Mouse (Mus musculus) thymus, adult 2 months (tissue): ENCODE results near the gene Lmo7. TPM values are rescaled to one million over a fixed set of nuclear protein-coding genes. Genes with fewer than 3 reads are reported as not detected.

Source experiments
- DNase-seq: peaks from one replicate; pipeline ENCODE4 v3.0.0; 2021
- H3K27ac ChIP-seq: fragments of 200-500 bp; 2 replicates; pipeline ENCODE4 v1.5.1; 2012; ENCODE audit warnings: low read length, control low read depth; ENCODE audit not compliant: control insufficient read depth, insufficient read depth
- H3K27me3 ChIP-seq: fragments of 200-500 bp; 2 replicates; pipeline ENCODE4 v1.6.1; 2012; ENCODE audit warnings: mild to moderate bottlenecking, low read length, moderate library complexity, mixed read lengths; ENCODE audit not compliant: control insufficient read depth, insufficient read depth
- H3K36me3 ChIP-seq: fragments of 200-500 bp; 2 replicates; pipeline ENCODE4 v1.6.1; 2012; ENCODE audit warnings: mild to moderate bottlenecking, low read length, moderate library complexity; ENCODE audit not compliant: control insufficient read depth, insufficient read depth
- H3K4me1 ChIP-seq: fragments of 200-500 bp; replicated peaks from 2 replicates; pipeline ENCODE4 v1.6.1; 2012; ENCODE audit warnings: low read length; ENCODE audit not compliant: control insufficient read depth, insufficient read depth
- H3K4me3 ChIP-seq: fragments of 200-500 bp; 2 replicates; pipeline ENCODE4 v1.5.1; 2012; ENCODE audit warnings: mild to moderate bottlenecking, low read length, control low read depth, moderate library complexity; ENCODE audit not compliant: control insufficient read depth, insufficient read depth
- CTCF ChIP-seq: fragments of 200-500 bp; IDR thresholded peaks from 2 replicates; pipeline ENCODE4 v1.5.1; 2012; ENCODE audit warnings: mild to moderate bottlenecking, control low read depth, low read length, moderate library complexity, borderline replicate concordance; ENCODE audit not compliant: control insufficient read depth, poor library complexity, insufficient read depth; ENCODE audit errors: extremely low read depth
- POLR2A ChIP-seq: fragments of 200-500 bp; IDR thresholded peaks from 2 replicates; pipeline ENCODE4 v1.6.1; 2012; ENCODE audit warnings: mild to moderate bottlenecking, low read length, control low read depth, moderate library complexity; ENCODE audit not compliant: control insufficient read depth, poor library complexity, insufficient read depth; ENCODE audit errors: extremely low read depth
- WGBS: fragments of 180-500 bp; shearing (Covaris S2); methylation state at CpG from one replicate; pipeline ENCODE4 v1.1.7; 2018; 5-methylcytosine and 5-hydroxymethylcytosine counted together
- polyA plus RNA-seq: library from polyadenylated mRNA; depleted of rRNA; stranded (reverse); fragments of >200 nt; gene quantifications from 2 replicates; pipeline ENCODE4 v1.2.3, GENCODE M21; 2012

Lmo7 gene
- polyA plus RNA-seq, 1 experiment: 13.2 TPM

GRCm38 (mm10) chr14:101951107-101951506, 221.3 kb downstream of the Lmo7 start:
- no peak for DNase-seq
- Histone ChIP-seq H3K4me1 (no peaks in the 10 kb centered on the region), H3K36me3 (no peaks in the 10 kb centered on the region), H3K27me3 (no peaks in the 10 kb centered on the region), H3K4me3 (no peak overlapping the region), H3K27ac (no peak overlapping the region)
- no peak for TF ChIP-seq CTCF
- no peak for TF ChIP-seq POLR2A
- 95% methylated on average over 6 of the region's 6 CpGs for WGBS

DNA sequence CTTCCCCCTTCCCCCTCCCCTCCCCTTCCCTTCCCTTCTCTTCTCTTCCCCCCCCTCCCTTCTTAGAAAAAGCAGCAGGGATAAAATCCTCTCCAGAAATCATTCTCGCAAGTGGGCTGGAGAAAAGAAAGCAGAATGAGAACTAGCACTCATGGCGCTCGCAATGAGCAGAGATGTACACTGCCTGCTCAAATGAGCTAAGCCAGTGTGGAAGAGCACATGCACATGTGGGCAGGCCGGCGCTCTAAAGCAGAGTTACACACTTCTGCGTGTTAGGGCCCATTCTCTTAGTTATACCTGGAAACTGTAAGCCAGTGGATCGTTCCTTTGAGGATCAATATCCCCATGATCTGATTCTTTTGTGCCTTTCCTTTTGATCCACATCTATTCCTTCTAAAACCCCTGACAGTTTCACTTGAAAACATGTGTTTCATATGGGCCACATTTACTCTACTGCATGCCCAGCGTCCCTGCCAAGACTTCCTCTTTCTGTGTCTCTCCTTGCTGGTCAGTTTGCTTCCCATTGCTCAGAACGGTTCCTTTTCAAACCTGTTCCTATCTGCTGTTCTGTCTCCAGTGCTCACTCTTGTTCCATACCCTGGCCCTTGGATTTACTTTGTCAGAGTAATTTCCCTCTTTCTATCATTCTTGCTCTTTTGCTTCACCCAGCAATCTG, 224.2 kb downstream of the Lmo7 start:
- 70% methylated on average over 9 of the region's 9 CpGs for WGBS
- Histone ChIP-seq H3K27me3 (no peaks in the 10 kb centered on the region), H3K4me3 (no peak overlapping the region), H3K36me3 (no peaks in the 10 kb centered on the region), H3K27ac (no peak overlapping the region), H3K4me1 (no peaks in the 10 kb centered on the region)
- no peak for DNase-seq
- no peak for TF ChIP-seq POLR2A
- no peak for TF ChIP-seq CTCF

DNA sequence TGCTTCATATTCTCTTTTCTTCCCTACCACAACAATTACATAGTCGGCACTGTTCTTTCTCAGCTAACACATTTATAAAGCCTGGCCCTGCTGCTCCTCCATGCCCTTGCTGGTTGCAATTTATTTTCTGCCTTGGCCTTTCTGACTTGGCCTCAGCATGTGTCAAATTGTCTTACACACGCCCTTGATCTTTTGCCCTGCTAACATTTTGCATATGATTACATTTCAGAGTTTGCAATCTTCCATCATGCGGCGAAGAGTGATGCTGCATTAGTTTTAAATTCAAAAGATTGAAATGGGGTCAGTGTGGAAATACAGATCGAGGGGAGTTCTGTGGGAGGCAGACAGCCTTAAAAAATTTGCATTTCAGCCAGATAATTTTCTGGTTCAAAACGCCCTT, 234.6 kb downstream of the Lmo7 start:
- TF ChIP-seq CTCF (no peak), POLR2A (no peak)
- Histone ChIP-seq H3K27ac (no peak overlapping the region), H3K27me3 (no peaks in the 10 kb centered on the region), H3K4me3 (no peak overlapping the region), H3K4me1 (no peaks in the 10 kb centered on the region), H3K36me3 (no peaks in the 10 kb centered on the region)
- 94% methylated on average over 6 of the region's 6 CpGs for WGBS
- DNase-seq: no peak

GRCm38 (mm10) chr14:101964956-101965355, 235.2 kb downstream of the Lmo7 start:
- no peak overlapping the region for H3K27ac ChIP-seq
- no peaks in the 10 kb centered on the region for H3K27me3 ChIP-seq
- WGBS: 89% methylated on average over 1 of the region's 1 CpGs
- TF ChIP-seq CTCF: no peak
- TF ChIP-seq POLR2A: no peak
- H3K4me3 ChIP-seq: no peak overlapping the region
- no peak for DNase-seq
- H3K36me3 ChIP-seq: no peaks in the 10 kb centered on the region
- no peaks in the 10 kb centered on the region for H3K4me1 ChIP-seq

DNA sequence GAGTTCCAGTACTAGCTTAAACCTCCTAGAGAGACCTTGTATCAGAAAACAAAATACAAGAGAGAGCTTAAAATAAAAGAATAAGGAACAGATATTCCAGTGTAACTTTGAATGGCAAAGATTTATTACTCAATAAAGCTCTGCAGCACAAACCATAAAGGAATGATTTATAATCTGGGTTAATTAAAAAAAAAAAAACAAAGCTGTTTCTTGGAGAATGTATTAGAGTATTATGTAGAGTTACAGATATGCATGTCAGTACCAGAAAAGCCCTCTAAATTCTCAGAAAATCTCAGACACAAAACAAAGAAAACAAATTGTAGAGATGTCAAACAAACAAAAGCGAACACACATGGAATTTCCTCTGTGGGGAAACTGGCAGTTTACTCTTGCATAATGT, 243.0 kb downstream of the Lmo7 start:
- H3K27ac ChIP-seq: no peak overlapping the region
- 96% methylated on average over 1 of the region's 1 CpGs for WGBS
- TF ChIP-seq CTCF (no peak), POLR2A (no peak)
- H3K27me3 ChIP-seq: no peaks in the 10 kb centered on the region
- H3K4me3 ChIP-seq: no peak overlapping the region
- H3K36me3 ChIP-seq: no peaks in the 10 kb centered on the region
- DNase-seq: no peak
- no peaks in the 10 kb centered on the region for H3K4me1 ChIP-seq

DNA sequence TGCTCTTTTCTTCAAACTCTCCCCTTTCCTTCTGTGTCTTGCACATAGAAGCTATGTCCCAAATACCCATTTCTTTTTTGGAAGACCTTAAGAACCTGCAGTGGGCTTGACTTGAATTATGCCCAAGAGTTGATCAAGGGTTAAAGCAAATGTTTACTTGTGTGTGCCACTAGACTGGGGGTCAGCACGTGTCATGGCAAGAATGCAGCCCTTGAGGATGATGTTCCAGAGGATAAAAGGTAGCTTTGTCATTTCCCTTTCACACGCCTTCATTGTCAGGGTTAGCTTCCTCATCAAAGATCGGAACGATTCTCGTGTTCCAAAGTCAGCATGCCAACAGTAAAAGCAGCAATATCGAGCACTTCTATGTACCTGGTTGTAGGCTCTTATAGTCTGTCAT, 243.4 kb downstream of the Lmo7 start:
- Histone ChIP-seq H3K27me3 (no peaks in the 10 kb centered on the region), H3K36me3 (no peaks in the 10 kb centered on the region), H3K4me3 (no peak overlapping the region), H3K27ac (no peak overlapping the region), H3K4me1 (no peaks in the 10 kb centered on the region)
- DNase-seq: no peak
- 78% methylated on average over 6 of the region's 6 CpGs for WGBS
- no peak for TF ChIP-seq CTCF
- no peak for TF ChIP-seq POLR2A
